Mouse (Mus musculus) cerebellum, adult 2 months (tissue): ENCODE data around the gene Ube2q1. TPM values are rescaled to one million over a fixed set of nuclear protein-coding genes. Genes with fewer than 3 reads are reported as not detected.

Source experiments
- DNase-seq, 2 experiments: peaks; one replicate each; pipeline ENCODE4 v3.0.0; 2021
- H3K27ac ChIP-seq: fragments of 200-500 bp; 2 replicates; pipeline ENCODE4 v1.5.1; 2012; ENCODE audit warnings: low read length, control low read depth, inconsistent platforms; ENCODE audit not compliant: insufficient read depth
- H3K27me3 ChIP-seq: fragments of 200-500 bp; 2 replicates; pipeline ENCODE4 v1.6.1; 2012; ENCODE audit warnings: inconsistent platforms, mild to moderate bottlenecking, low read length, moderate library complexity; ENCODE audit not compliant: control insufficient read depth, insufficient read depth
- H3K4me1 ChIP-seq: fragments of 200-500 bp; 2 replicates; pipeline ENCODE4 v1.6.1; 2011; ENCODE audit warnings: low read length; ENCODE audit not compliant: control insufficient read depth, insufficient read depth
- H3K4me3 ChIP-seq: fragments of 200-500 bp; replicated peaks from 2 replicates; pipeline ENCODE3; 2011; ENCODE audit warnings: mild to moderate bottlenecking, low read depth, low read length, control low read depth; ENCODE audit not compliant: insufficient read depth
- CTCF ChIP-seq: fragments of 200-500 bp; IDR thresholded peaks from 2 replicates; pipeline ENCODE4 v1.5.1; 2011; ENCODE audit warnings: low read depth, mild to moderate bottlenecking, control low read depth, low read length, moderate library complexity, borderline replicate concordance; ENCODE audit not compliant: insufficient read depth
- POLR2A ChIP-seq: fragments of 200-500 bp; IDR thresholded peaks from 2 replicates; pipeline ENCODE4 v1.6.1; 2011; ENCODE audit warnings: low read length, control low read depth, borderline replicate concordance; ENCODE audit not compliant: insufficient read depth
- WGBS: fragments of 180-500 bp; shearing (Covaris S2); methylation state at CpG from one replicate; pipeline ENCODE4 v1.1.7; 2018; 5-methylcytosine and 5-hydroxymethylcytosine counted together
- polyA plus RNA-seq: library from polyadenylated mRNA; depleted of rRNA; stranded (reverse); fragments of >200 nt; gene quantifications from 2 replicates; pipeline ENCODE4 v1.2.3, GENCODE M21; 2012

Gene Ube2q1
- polyA plus RNA-seq, 1 experiment, result 52.7 TPM

DNA sequence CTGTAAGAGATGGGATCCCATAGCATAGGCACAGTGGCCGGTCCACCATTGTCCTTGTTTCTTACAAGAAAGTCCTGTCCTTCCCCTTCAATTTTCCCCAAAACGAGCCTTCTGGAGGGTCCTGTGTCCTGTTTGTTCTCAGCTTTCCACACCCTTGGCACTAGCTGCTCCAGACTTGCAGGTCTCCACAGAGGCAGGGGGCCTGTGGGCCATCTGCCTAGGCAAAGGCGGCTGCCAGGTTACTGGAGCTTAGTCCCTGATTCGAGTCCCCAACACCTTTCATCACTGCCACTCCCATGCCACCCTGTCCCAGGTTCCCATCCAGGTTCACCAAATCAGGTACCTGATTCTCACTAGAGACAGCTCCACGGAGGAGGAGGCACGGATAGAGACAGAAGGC is 18.1 kb upstream of the Ube2q1 start:
- Histone ChIP-seq H3K27ac (peak overlapping the region; percentile 6), H3K4me3 (no peak overlapping the region), H3K4me1 (peaks cover 48% of the 10 kb centered on the region), H3K27me3 (no peaks in the 10 kb centered on the region)
- DNase-seq, result peak; percentile 62 to 76
- TF ChIP-seq POLR2A (no peak), CTCF (no peak)
- 19% methylated on average over 6 of the region's 6 CpGs for WGBS

DNA sequence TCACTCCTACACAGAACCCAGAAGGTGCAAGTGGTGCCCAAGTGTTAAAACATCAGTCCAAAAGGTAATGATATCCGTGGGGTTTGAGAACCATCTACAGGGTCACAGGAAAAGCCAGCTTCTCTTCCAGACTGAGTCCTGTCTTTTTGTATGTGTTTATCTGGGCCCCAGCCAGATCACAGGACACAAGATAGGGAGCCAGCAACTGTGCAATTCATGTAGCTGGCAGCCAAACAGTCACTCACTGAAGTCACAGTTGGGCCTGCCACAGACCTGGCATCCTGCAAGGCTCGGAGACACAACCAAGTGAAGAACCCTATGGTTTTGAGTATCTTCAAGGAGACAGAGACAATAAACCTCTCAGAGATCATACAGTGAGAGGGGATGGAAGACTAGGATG is 15.6 kb upstream of the Ube2q1 start:
- Histone ChIP-seq H3K27me3 (no peaks in the 10 kb centered on the region), H3K4me3 (no peak overlapping the region), H3K4me1 (peaks cover 59% of the 10 kb centered on the region), H3K27ac (peak overlapping the region; percentile 27; the same call in 1 of the 2 replicates)
- peak; percentile 53 to 70 for DNase-seq
- WGBS, result 5% methylated on average over 2 of the region's 2 CpGs
- TF ChIP-seq CTCF (no peak), POLR2A (no peak)

DNA sequence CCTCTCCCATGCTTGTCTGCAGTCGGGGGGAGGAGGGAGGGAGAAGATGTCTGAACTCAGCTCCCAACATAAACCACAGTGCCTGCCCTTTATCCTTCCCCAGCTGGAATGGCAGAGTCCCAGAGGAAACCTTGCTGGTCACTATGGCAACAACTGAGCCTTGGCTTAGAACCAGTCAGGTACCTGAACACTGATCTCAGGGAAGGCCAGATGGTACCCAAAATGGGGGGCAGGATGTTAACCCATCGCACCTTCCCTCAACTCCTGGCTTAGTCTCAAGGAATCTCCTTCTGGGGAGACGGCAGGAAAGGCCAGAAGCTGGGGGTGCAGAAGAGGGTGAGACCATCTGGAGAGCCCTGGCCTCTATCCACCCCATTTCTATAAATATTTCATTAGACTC is 13.6 kb upstream of the Ube2q1 start:
- Histone ChIP-seq H3K4me3 (peak overlapping the region; percentile 47), H3K27me3 (no peaks in the 10 kb centered on the region), H3K27ac (peak overlapping the region; percentile 89), H3K4me1 (peaks cover 58% of the 10 kb centered on the region)
- DNase-seq, result peak; percentile 91 to 95
- TF ChIP-seq POLR2A (no peak), CTCF (no peak)
- 9% methylated on average over 3 of the region's 3 CpGs for WGBS

DNA sequence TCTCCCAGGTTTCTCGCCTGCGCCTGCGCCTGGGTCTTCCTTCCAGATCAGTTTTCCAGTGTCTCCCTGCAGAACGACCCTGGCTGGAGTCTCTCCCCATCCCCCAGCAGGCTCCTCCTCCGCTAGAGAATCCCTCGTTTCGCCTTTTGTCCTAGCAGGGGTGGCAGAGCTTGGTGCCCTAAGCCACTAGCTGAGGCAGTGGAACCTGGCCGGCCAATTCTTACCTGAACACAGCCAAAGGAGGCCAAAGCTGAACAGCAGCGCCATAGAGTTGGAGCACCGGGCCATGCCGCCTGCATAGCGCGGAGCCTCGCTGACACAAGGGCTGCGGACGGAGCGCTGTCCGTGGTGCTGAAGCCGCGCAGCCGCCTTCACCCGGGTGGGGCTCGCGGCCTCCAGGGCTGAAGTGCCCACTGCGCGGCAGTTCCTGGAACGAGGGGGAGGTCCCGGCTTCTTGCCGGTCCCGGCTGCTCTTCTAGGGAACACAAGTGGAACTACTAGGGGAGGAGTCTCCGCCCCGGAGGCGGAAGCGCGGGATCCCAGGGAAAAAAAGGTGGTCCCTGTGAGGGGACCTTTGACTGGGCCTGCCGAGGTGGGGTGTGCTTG is 9.2 kb upstream of the Ube2q1 start, which contains the start of gene Chrnb2:
Chrnb2 (minus strand) TSS at position 514 of the 606 bp plus-strand sequence.
- WGBS, result under 1% methylated on average over 36 of the region's 36 CpGs
- peak; percentile 47; the same call in 1 of the 2 replicates for TF ChIP-seq POLR2A
- TF ChIP-seq CTCF, result no peak
- H3K4me3 ChIP-seq, result peak within 1 kb of the TSS; percentile 92
- DNase-seq, result peak; percentile 68 to 77
- H3K27me3 ChIP-seq, result no peaks in the 10 kb centered on the region
- H3K27ac ChIP-seq, result peak within 1 kb of the TSS; percentile 91
- peaks cover 20% of the 10 kb centered on the region for H3K4me1 ChIP-seq

DNA sequence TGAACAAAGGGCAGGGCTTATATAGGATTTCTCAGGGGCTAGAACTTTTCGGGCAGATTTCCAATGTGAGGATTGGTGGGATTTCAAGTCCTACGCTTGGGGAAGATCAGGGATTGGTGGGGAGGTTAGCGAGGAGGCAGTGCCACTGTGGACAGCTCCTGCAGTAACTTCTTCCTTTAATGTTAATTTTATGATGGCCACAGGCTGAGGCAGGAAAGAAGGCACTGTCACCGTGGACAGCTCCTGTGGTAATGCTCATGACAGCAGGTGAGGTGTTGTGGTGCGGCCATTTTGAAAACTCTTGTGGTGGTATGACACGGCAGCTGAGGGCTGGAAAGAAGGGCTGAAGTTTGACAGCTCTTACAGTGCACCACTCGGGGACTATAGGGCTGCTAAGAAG is 3.8 kb upstream of the Ube2q1 start:
- TF ChIP-seq CTCF, result no peak
- no peak for TF ChIP-seq POLR2A
- Histone ChIP-seq H3K27ac (no peak overlapping the region), H3K4me1 (peaks cover 4% of the 10 kb centered on the region; the same call in 1 of the 2 replicates), H3K4me3 (no peak overlapping the region), H3K27me3 (no peaks in the 10 kb centered on the region)
- 80% methylated on average over 7 of the region's 7 CpGs for WGBS
- no peak for DNase-seq

DNA sequence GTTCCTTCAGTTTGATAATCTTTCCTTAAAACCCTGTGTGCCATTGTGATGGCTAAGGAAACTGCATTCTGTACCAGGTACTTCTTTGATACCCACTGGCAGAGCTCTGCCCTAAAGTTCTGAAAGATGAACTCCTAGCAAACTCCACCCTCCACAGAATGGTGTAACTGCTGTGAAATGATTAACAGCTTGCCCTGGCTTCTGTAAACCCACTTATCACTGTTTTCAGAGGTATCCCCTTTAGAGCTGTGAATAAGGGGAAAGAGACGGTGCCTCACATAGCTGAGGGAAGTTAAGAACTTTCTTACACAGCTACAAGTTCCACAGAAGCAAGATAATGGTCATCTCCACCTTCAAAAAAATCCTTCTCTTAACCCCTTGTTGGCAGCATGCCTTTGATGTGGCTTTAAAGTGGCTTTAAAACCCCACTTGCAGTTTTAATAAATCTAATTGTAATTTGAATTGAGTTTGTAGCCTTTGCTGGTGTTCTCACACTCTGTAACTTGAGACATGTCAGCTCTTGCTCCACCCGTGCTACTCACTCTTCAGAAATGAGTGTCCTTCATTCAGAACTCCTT is 2.9 kb upstream of the Ube2q1 start:
- H3K4me1 ChIP-seq, result peaks cover 12% of the 10 kb centered on the region; the same call in 1 of the 2 replicates
- TF ChIP-seq POLR2A, result no peak
- TF ChIP-seq CTCF, result no peak
- H3K27ac ChIP-seq, result no peak overlapping the region
- H3K27me3 ChIP-seq, result no peaks in the 10 kb centered on the region
- no peak for DNase-seq
- no peak overlapping the region for H3K4me3 ChIP-seq
- 73% methylated on average over 2 of the region's 2 CpGs for WGBS

DNA sequence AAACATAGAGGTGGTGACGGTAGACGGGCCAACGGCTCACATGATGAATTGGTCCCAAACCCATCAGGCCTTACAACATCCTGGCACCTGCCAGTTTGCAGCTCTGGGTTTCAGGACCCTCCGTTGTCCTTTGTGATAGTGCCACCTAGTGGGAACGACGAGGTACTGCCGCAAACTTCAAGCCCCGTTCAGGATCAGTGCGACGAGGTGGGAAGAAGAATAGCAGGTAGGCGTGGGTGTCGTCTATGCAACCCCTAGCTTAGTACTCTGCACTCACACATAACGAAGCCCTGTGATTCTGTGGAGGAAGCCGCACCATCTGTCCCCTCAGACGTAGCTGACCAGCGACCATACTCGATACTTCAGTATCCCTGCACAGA is 838 bp upstream of the Ube2q1 start:
- Histone ChIP-seq H3K4me3 (peak overlapping the region; percentile 61), H3K27ac (peak overlapping the region; percentile 72), H3K27me3 (no peaks in the 10 kb centered on the region), H3K4me1 (peaks cover 16% of the 10 kb centered on the region; the same call in 1 of the 2 replicates)
- TF ChIP-seq POLR2A, result peak; percentile 4; the same call in 1 of the 2 replicates
- TF ChIP-seq CTCF, result peak; percentile 98
- peak; percentile 88 to 92 for DNase-seq
- WGBS, result under 1% methylated on average over 17 of the region's 17 CpGs

DNA sequence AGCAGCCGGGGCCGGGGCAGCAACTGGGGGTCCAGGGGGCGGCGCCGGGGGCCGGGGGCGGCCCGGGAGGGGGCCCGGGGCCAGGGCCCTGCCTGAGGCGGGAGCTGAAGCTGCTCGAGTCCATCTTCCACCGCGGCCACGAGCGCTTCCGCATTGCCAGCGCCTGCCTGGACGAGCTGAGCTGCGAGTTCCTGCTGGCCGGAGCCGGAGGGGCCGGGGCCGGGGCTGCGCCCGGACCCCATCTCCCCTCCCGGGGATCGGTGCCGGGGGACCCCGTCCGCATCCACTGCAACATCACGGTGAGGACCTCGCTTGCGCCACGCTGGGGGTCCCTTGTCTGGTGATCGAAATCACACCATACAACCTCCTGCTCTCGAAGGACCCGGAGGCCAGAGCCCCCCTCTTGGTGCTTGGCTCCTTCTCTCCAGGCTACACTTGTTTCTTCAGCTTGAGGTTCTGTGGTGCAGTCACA is 360 bp downstream of the Ube2q1 start:
- TF ChIP-seq POLR2A, result no peak
- TF ChIP-seq CTCF, result no peak
- Histone ChIP-seq H3K4me3 (peak overlapping the region; percentile 62), H3K27me3 (no peaks in the 10 kb centered on the region), H3K27ac (no peak overlapping the region), H3K4me1 (peaks cover 16% of the 10 kb centered on the region; the same call in 1 of the 2 replicates)
- under 1% methylated on average over 35 of the region's 37 CpGs for WGBS
- DNase-seq, result peak; percentile 57 to 62
